Mouse (Mus musculus) C2C12 (cell line): Measurements from ENCODE around the gene Unc5cl.

Experiments
- CEBPB ChIP-seq: IDR thresholded peaks from one replicate; pipeline ENCODE4 v1.6.1; 2011; ENCODE audit warnings: low read depth, mild to moderate bottlenecking, control low read depth, moderate library complexity
- CTCF ChIP-seq: IDR thresholded peaks from one replicate; pipeline ENCODE4 v1.5.1; 2011; ENCODE audit not compliant: control insufficient read depth, insufficient read depth, insufficient read length
- USF1 ChIP-seq: IDR thresholded peaks from one replicate; pipeline ENCODE4 v1.6.1; 2011; ENCODE audit warnings: low read depth, mild to moderate bottlenecking, control low read depth, moderate library complexity

DNA sequence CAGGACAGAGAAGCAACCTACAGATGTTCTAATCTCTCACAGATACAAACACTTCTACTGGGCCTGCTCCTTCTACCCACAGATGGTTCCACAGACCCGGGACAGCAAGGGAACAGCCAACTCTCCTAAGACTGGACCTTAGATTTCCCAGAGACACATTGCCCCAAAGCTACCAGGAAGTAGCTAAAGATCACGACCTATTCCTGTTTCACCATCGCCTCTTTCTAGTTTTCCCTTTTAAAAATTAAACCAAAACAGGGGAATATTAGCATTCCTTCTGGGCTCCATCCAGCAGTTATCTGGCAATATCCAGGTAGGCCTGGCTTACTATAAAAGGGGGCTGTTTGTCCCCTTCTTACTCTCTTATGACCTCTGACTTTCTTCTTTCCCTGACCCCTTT is 43.3 kb downstream of the Unc5cl start:
- TF ChIP-seq CTCF (no peak), USF1 (no peak), CEBPB (no peak)
